Mouse (Mus musculus): Measurements from ENCODE around the gene Larp4b.

Gene Larp4b

DNA sequence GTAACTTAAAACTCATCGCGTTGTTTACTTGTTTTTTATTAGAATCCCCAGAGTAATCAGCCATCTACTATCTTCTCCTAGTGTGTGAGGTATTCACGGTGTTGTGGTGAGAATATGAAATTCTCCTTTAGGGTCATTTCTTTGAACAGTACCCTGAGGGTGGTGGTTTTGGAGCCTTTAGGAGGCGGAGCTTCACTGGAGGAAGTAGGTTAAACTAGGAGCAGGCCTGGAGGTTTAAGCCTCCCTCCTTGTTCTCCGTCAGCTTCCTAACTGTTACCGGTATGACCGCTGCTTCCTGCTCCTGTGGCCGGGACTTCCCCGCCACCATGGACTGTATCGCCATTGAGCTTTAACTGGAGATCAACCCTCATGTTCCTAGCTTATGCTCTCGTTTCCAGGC, 86.5 kb downstream of the Larp4b start:
- DNase-seq = no peak

DNA sequence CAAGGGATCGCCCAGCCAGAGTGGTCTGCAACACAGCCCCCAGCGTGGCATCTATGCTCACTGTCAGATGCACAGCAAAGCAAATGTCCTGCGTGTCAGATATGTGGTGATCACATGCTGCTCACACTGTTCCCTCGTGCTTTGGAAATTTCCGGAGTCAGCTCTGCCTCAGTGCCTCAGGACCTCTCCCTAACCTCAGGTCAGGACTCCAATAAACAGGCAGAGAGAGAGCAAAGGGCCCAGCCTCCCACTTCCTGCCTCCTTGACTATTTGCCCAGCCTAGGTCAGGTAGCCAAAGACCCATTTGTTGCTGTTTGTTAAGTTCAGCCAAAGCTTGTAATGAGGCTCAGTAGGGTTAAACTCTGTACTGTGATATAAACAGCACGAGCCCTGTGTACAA, 87.4 kb downstream of the Larp4b start:
- DNase-seq = no peak

GRCm38 (mm10) chr13:9181666-9182264, 88.1 kb downstream of the Larp4b start:
- DNase-seq = peak; percentile 63

DNA sequence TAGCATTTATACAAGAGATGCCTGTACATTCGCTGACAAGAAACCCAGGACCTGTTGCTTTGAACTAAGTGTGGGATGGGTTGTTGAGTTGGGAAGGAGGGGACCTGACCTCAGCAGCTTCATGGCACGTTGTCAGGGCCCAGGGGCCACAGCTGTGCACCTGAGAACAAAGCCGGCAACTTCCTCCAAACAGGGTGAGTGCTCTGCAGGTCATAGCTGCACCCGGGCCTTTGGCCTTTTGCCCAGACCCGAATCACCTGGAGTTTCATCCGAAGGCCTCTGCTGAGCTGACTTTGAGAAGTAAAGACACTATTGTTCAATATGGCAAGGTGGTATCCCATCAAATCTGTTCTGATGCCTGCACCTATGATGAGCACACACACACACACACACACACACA, 90.6 kb downstream of the Larp4b start:
- DNase-seq = no peak

GRCm38 (mm10) chr13:9184716-9185115, 91.0 kb downstream of the Larp4b start:
- DNase-seq = no peak

DNA sequence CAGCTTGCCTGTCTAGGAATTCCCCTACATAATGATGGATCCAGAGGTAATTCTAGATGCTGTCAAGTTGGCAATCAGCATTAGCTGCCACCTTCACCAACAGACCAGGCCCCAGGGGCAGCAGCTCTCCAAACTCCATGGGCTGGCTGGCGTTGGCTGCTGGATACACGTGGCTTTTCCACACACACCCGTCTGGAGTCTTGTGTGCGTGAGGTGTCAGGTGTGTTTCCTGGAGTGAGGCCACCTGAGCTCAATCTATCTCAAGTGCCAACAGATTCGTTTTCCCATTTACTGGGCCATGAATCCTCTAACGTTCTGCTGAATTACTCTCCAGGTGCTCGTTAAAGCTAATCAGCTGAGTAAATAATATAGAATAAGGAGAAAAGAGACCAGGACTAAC, 93.5 kb downstream of the Larp4b start:
- DNase-seq = peak; percentile 42

GRCm38 (mm10) chr13:9187566-9188530, 94.2 kb downstream of the Larp4b start:
- DNase-seq = no peak

GRCm38 (mm10) chr13:9189481-9189880, 95.8 kb downstream of the Larp4b start:
- DNase-seq = no peak

- no peak for DNase-seq
Measured at GRCm38 (mm10) chr13:9191172-9192140, 97.8 kb downstream of the Larp4b start.

DNA sequence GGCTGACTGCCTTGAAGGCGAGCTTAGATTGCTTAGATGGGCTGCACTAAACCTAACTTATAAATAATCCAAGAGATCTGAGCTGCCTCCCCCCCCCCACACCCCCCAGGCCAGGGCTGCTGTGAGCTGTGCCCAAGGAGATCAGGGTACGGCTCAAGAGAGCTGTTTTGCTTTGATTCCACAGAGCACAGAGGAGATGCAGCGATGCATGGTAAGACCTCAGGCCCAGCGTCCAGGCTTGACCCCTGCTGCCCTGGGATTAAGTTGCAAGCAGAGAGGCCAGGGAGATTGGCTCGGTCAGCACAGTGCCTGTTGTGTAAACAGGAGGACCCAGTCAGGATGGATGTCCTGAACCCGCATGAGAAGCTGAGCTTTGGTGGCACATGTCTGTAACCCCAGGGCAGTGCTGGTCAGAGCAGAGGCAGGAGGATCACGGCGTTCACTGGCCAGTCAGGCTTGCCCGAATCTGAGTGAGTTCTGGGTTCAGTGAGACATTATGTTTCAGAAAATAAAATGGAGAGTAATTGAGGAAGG, 99.2 kb downstream of the Larp4b start:
- no peak for DNase-seq

GRCm38 (mm10) chr13:9194656-9195055, 101.0 kb downstream of the Larp4b start:
- DNase-seq = no peak

DNA sequence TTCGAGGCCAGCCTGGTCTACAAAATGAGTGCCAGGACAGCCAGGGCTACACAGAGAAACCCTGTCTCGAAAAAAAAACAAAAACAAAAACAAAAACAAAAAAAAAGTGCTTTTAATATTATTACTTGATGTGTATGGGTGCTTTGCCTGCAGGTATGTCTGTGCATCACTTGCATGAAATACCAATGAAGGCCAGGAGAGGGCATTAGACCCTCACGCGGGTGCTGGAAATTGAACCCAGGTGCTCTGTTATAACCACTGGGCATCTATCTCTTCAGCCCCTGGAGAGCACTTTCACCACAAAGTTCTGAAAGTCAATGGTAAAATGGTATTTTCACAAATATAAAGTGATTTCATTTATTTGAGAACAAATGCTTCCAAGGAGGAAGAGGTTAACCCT, 101.9 kb downstream of the Larp4b start:
- DNase-seq = no peak

DNA sequence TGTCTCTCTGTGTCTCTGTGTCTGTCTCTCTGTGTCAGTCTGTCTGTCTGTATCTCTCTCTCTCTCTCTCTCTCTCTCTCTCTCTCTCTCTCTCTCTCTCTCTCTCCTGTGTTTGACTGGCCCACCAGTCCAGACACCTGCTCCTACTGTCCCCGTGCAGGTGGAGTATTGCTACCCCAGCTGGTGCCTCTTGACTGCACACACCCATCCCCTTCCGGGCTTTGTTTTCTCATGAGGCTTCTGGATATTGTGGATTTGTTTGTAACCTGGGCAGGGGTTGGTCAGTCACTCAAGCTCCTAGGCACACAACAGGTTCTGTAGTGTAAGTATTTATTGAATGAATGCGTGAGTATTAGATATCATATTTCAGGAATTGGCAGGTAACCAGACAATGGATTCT, 104.4 kb downstream of the Larp4b start:
- no peak for DNase-seq

DNA sequence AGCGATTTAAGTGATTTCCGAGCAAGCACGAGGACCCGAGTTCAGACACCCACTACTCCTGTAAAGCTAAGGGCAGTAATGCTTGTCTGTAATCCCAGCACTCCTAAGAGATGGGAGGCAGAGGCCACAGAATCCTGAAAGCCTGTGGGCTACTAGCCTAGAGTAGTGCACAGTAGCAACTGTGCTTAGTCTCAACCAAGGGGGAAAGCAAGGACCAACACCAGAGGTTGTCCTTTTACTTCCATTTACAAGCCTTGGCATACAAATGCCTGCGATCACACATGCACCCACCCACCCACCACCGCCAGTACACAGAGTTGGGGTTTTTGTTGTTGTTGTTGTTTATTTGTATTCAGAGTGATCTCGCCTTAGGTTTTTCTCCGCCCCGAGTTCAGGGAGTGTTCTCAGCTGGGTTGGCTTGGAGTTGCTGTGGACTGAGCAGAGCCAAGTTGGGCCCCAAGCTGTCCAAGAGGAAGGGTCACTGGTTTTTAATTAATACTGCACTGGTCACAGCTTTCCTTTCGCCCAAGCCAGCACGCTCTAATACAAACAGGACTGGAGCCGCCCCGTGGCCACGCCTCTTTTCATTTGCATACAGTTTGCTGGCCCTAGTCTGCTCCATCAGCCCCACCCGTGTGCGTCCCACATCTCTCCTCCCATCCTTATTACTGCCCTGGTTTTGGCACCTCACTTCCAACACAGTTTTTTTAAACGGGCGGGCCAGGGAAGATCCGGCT, 105.2 kb downstream of the Larp4b start:
- DNase-seq = no peak

DNA sequence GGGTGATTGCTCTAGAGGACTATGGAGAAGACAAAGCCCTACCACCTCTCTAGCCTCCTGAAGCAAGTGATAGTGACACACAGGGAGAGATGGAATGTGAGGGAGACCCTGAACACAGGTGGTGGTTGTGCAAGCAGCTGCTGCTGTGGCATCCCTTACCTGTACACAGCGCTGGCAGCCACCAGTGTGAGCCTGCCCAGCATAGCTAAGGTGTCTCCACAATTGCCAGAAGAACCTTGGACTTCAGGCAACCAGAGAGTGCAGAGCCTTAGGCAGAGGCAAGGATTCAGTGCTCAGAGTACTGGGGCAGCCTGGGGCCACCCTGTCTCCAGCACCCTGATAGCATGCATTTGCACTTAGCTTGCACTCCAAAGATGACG, 105.8 kb downstream of the Larp4b start:
- no peak for DNase-seq

DNA sequence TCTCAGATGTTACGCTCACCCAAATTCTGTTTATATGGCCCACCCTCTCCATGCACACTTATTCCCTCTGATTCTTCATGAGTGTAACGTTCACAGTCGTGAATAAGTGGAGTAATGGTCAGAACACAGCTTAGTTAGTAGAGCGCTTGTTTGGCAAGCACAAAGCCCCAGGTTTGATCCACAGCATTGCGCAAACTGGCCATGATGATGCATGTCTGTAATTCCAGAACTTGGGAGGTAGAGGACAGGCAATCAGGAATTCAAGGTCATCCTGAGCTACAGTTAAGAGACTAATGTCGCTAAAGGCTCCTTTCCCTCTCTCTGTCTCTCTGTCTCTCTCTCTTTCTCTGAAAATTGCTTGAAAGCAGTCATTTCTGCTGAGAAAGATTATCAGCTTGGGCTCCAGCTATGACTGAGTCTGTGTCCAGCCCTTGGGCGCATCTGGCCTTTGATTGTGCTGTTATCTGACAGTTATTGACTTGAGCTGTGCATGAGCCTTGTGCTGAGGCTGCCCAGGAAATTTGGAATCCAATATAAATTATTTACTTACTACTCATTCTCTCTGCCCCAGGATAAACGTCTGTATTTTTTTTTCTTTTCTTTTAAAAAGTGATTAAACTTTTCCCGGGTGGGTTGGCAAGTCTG, 129.2 kb downstream of the Larp4b start:
- DNase-seq = no peak

Data from cerebellum, adult 9-11 months (tissue).